Mouse (Mus musculus) hindbrain, embryonic 14.5 days (tissue): ENCODE results near the gene Gm17018. TPM values are rescaled to one million over a fixed set of nuclear protein-coding genes. Genes with fewer than 3 reads are reported as not detected.

Source experiments
- ATAC-seq: fragments of 200-750 bp; cut with Nextera tagmentation; 2 replicates; pipeline ENCODE4 v1.8.0; 2017; ENCODE audit warnings: moderate number of reproducible peaks, mild to moderate bottlenecking, moderate TSS enrichment, moderate library complexity; ENCODE audit not compliant: low FRiP score
- DNase-seq: peaks from one replicate; pipeline ENCODE4 v3.0.0-alpha.2; 2015; ENCODE audit warnings: low spot score
- H3K27ac ChIP-seq: fragments of 300-500 bp; sonication (generic); 2 replicates; pipeline ENCODE4 v1.5.1; 2014; ENCODE audit warnings: mild to moderate bottlenecking, moderate library complexity
- H3K27me3 ChIP-seq: fragments of 300-500 bp; sonication (generic); 2 replicates; pipeline ENCODE4 v1.6.1; 2014; ENCODE audit warnings: mild to moderate bottlenecking, low read length, mixed read lengths; ENCODE audit not compliant: control insufficient read depth, insufficient read depth
- H3K36me3 ChIP-seq: fragments of 300-500 bp; sonication (generic); replicated peaks from 2 replicates; pipeline ENCODE4 v1.6.1; 2014; ENCODE audit not compliant: control insufficient read depth, insufficient read depth
- H3K4me1 ChIP-seq: fragments of 300-500 bp; sonication (generic); replicated peaks from 2 replicates; pipeline ENCODE4 v1.6.1; 2014; ENCODE audit warnings: antibody characterized with exemption, low read length, mixed read lengths; ENCODE audit not compliant: control insufficient read depth, insufficient read depth
- H3K4me2 ChIP-seq: fragments of 300-500 bp; sonication (generic); replicated peaks from 2 replicates; pipeline ENCODE4 v1.6.1; 2014; ENCODE audit warnings: mild to moderate bottlenecking, moderate library complexity
- H3K4me3 ChIP-seq: fragments of 300-500 bp; sonication (generic); replicated peaks from 2 replicates; pipeline ENCODE4 v1.5.1; 2014; ENCODE audit warnings: mild to moderate bottlenecking, low read length
- H3K9ac ChIP-seq: fragments of 300-500 bp; sonication (generic); 2 replicates; pipeline ENCODE4 v1.6.1; 2014
- H3K9me3 ChIP-seq: fragments of 300-500 bp; sonication (generic); 2 replicates; pipeline ENCODE4 v1.6.1; 2016; ENCODE audit warnings: low read length; ENCODE audit not compliant: control insufficient read depth
- WGBS: fragments of 180-500 bp; shearing (Covaris S2); extraction: QIAGEN DNeasy Blood & Tissue Kit; methylation state at CpG from one replicate; pipeline ENCODE4 v1.1.7; 2014; 5-methylcytosine and 5-hydroxymethylcytosine counted together
- polyA plus RNA-seq: library from polyadenylated mRNA; unstranded; fragments of >200 nt; fragmentation: Nextera tagmentation; extraction: Ambion mirVana; gene quantifications from 2 replicates; pipeline ENCODE4 v1.2.1, GENCODE M21; 2014

Gene Gm17018
- 75.5 and 87.4 TPM in 2 replicates for polyA plus RNA-seq

DNA sequence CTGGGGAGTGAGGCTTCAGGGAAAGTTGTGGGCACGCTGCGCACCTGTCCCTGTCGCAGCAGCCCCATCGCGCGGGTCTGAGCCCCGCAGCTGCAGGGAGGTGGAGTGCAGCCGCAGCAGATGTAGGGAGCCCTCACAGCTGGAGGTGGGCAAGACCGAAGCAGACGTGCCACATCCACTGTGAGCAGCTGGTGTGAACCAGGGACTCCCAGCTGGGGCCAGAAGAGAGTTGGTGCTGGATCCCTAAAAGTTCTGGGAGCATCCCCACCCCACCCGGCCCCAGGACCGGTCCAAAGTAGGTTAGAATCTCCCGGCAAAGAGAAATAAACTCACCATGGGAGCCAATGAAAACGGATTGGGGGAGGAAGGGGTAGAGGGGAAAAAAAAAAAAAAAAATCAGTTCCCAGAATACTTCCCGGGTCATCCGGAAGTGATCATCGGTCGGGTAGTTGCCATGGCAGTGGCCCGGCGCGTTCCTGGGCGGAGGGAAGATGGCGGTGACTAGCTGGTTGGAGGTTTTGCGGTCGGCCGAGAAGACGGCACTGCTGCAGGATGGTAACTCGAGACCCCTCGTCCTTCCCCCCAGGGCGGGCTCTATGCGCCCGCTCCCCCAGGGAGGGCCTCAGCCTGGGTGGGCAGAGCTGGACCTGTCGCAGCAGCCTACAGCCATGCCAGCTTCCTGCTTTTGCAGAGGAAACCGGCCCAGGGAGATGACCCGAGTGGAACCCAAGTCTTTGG, at the start of gene Gm17018, which contains the start of gene Poll:
Gene Gm17018 (plus strand): TSS at position 463 of the 738 bp plus-strand sequence.
Gene Poll (minus strand): TSS at position 379 of the 738 bp plus-strand sequence.
- Histone ChIP-seq H3K27me3 (no peaks in the 10 kb centered on the region), H3K4me3 (peak within 1 kb of the TSS; percentile 66), H3K9me3 (no peaks in the 10 kb centered on the region), H3K9ac (peak within 1 kb of the TSS; percentile 89), H3K4me1 (peaks cover 14% of the 10 kb centered on the region), H3K36me3 (0 out of 2 replicates have a peak, but pooled peaks cover 11% of the 10 kb centered on the region), H3K4me2 (peak within 1 kb of the TSS; percentile 99), H3K27ac (peak within 1 kb of the TSS; percentile 80)
- ATAC-seq: peak; percentile 82
- DNase-seq: peak; percentile 83
- WGBS: under 1% methylated on average over 34 of the region's 35 CpGs

DNA sequence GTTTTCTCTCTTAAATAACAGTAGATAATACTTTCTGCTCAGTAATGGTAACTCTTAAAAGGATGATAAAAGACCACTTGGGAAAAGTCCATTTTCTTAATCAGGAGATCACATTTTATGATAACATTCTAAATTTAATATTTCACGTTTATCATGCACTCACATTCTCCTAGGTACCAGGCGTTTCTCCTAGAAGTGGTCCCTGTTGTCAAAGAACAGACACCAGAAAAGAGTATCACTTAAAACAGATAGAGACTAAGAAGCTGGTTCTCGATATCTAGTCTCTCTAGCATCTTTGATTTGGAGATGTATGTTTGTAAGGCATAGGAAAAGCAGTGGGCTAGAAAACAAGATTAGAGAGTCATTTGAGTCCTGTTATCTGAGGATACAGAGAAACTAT, 49.7 kb upstream of the Gm17018 start:
- ATAC-seq (no peak), DNase-seq (no peak)
- H3K4me3 ChIP-seq: no peak overlapping the region
- 0 out of 2 replicates have a peak, but pooled peaks cover 10% of the 10 kb centered on the region for H3K4me1 ChIP-seq
- H3K36me3 ChIP-seq: peaks cover 36% of the 10 kb centered on the region
- H3K9ac ChIP-seq: no peak overlapping the region
- 84% methylated on average over 3 of the region's 3 CpGs for WGBS
- H3K9me3 ChIP-seq: no peaks in the 10 kb centered on the region
- no peaks in the 10 kb centered on the region for H3K27me3 ChIP-seq
- no peak overlapping the region for H3K27ac ChIP-seq
- no peak overlapping the region for H3K4me2 ChIP-seq

DNA sequence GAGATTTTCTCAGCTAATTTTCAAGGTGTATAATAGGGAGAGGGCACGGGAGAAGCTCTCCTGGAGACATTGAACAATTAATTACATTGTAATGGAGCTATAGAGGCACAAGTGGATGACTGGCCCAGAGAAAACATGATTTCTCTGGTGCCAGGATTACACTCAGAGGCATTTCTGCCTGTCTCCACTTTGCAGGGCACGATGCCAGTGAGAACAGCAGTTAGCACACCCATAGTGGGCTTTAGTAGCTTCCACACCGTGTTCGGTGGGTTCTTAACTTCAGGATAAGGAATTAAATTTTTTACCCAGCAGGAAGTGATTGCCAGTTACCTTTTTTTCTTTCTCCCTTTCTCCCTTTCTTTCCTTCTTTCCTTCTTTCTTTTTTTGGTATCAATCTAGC, 49.0 kb upstream of the Gm17018 start:
- Histone ChIP-seq H3K36me3 (peaks cover 43% of the 10 kb centered on the region), H3K27ac (no peak overlapping the region), H3K4me1 (0 out of 2 replicates have a peak, but pooled peaks cover 10% of the 10 kb centered on the region), H3K9ac (no peak overlapping the region), H3K4me3 (no peak overlapping the region), H3K27me3 (no peaks in the 10 kb centered on the region), H3K9me3 (no peaks in the 10 kb centered on the region), H3K4me2 (no peak overlapping the region)
- no peak for ATAC-seq
- no peak for DNase-seq
- WGBS: 60% methylated on average over 4 of the region's 4 CpGs

DNA sequence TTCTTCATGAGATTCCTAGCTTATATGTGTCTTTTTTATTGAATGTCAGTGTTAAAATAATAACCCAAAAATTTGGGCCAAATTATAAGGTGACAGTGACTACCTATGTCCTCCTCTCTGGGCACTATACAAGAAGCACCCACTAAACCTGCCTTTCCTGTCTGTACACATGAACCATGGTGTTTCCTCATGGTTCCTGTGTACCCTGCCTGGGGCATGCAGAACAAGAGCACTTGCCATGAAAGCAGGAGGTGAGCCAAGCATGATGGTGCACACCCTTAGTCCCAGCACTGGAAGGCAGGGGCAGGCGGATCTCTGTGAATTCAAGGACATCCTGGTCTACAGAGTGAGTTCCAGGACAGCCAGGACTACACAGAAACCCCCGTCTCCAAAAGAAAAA, 45.1 kb upstream of the Gm17018 start:
- no peaks in the 10 kb centered on the region for H3K27me3 ChIP-seq
- no peak for ATAC-seq
- 86% methylated on average over 2 of the region's 2 CpGs for WGBS
- H3K9ac ChIP-seq: no peak overlapping the region
- H3K4me2 ChIP-seq: no peak overlapping the region
- peaks cover 71% of the 10 kb centered on the region for H3K36me3 ChIP-seq
- DNase-seq: no peak
- 0 out of 2 replicates have a peak, but pooled peaks cover 10% of the 10 kb centered on the region for H3K4me1 ChIP-seq
- no peak overlapping the region for H3K27ac ChIP-seq
- H3K9me3 ChIP-seq: no peaks in the 10 kb centered on the region
- H3K4me3 ChIP-seq: no peak overlapping the region

DNA sequence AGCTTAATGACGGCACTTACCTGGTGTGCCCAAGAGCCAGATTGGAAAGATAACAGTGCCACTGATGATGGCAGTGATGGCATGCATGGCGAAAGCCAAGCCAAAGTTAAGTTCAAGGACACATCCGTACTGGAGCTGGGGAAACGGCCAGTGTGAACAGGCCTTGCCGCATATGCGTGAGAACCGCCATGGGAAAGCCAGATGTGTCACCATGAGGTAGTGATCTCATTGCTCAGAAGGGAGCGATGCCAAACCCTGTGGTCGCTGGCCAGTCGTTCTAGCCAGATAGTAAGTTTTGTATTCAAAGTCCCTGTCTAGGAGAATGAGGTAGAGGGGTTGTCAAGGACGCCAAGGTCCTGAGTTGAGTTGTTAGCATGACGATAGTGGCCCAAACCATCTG, 44.2 kb upstream of the Gm17018 start:
- 96% methylated on average over 12 of the region's 12 CpGs for WGBS
- DNase-seq (no peak), ATAC-seq (no peak)
- Histone ChIP-seq H3K36me3 (peaks cover 80% of the 10 kb centered on the region), H3K4me3 (no peak overlapping the region), H3K27me3 (no peaks in the 10 kb centered on the region), H3K4me2 (no peak overlapping the region), H3K9me3 (no peaks in the 10 kb centered on the region), H3K9ac (no peak overlapping the region), H3K27ac (no peak overlapping the region), H3K4me1 (0 out of 2 replicates have a peak, but pooled peaks cover 4% of the 10 kb centered on the region)

DNA sequence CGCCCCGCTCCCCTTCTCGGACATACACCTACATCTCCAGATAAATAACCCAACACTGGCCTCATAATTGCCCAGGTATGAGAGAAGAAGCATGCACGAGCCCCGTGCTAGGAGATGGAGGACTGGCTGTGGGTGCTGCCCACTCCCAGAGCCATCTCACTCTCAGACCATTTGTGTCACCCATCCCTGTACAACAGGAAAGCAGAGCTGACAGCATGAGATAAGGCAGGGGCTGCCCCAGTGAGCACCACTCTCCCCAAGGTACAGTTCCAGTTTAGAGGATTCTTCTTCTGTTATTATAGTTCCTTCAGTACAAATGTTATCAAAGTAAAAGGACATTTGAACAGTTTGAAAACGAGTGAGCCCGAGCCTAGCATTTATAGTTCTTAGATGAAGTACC, 33.0 kb upstream of the Gm17018 start:
- DNase-seq (no peak), ATAC-seq (no peak)
- no peaks in the 10 kb centered on the region for H3K4me1 ChIP-seq
- no peak overlapping the region for H3K9ac ChIP-seq
- WGBS: 96% methylated on average over 7 of the region's 7 CpGs
- H3K36me3 ChIP-seq: peaks cover 61% of the 10 kb centered on the region
- H3K27ac ChIP-seq: no peak overlapping the region
- H3K4me3 ChIP-seq: no peak overlapping the region
- no peaks in the 10 kb centered on the region for H3K9me3 ChIP-seq
- H3K4me2 ChIP-seq: no peak overlapping the region
- H3K27me3 ChIP-seq: no peaks in the 10 kb centered on the region

DNA sequence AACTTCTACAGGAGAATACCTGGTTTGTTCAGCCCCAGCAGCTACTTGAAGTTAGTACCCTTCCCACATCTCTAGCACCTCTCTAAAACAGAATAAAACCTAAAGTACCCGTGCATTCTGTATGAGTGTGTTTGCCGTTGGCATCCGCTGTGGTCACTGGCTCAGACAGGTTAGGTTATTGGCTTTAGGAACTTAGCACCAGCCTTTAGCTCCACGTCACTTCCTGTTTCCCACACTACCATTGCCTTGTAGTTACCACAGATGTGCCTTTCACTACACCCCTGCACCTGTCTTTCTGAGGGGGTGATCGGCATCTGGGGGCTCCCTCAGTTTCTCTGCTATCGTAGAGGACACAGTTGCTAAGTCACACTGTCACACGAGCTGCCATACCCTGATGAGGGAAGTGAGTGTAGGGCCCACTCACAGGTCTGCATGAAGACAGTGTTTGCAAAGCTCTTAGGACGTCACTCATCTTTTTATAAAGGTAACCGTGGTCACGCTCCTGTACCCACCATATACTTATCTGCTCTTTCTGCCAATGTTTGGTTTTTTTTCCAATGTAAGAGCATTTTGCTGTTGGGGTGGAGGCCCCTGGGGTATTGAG, 32.4 kb upstream of the Gm17018 start:
- Histone ChIP-seq H3K36me3 (peaks cover 55% of the 10 kb centered on the region), H3K9me3 (no peaks in the 10 kb centered on the region), H3K4me1 (no peaks in the 10 kb centered on the region), H3K27ac (no peak overlapping the region), H3K4me2 (no peak overlapping the region), H3K9ac (no peak overlapping the region), H3K4me3 (no peak overlapping the region), H3K27me3 (no peaks in the 10 kb centered on the region)
- WGBS: 95% methylated on average over 10 of the region's 10 CpGs
- DNase-seq: no peak
- ATAC-seq: no peak

DNA sequence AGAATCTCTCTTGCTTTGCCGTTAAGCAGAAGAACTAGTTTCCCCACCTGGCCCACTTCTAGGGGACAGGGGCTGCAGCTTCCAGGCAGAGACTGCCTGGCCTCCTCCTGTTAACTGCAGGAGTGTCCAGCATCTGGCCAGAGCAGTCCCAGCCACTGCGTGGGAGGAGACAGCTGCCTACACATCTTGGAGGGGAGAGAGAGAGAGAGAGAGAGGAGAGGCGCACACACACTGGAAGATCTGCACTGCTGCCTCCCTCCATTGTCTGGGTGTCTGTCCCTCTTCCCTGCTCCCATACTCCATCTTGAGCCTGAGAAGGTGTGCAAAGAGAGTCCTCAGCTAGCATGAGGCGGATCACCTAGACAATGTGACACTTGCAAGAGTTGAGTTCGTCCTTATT, 31.1 kb upstream of the Gm17018 start:
- H3K4me3 ChIP-seq: no peak overlapping the region
- H3K36me3 ChIP-seq: peaks cover 45% of the 10 kb centered on the region
- 82% methylated on average over 5 of the region's 5 CpGs for WGBS
- H3K9ac ChIP-seq: no peak overlapping the region
- H3K9me3 ChIP-seq: no peaks in the 10 kb centered on the region
- no peak overlapping the region for H3K4me2 ChIP-seq
- DNase-seq: no peak
- no peaks in the 10 kb centered on the region for H3K27me3 ChIP-seq
- ATAC-seq: no peak
- no peak overlapping the region for H3K27ac ChIP-seq
- no peaks in the 10 kb centered on the region for H3K4me1 ChIP-seq

DNA sequence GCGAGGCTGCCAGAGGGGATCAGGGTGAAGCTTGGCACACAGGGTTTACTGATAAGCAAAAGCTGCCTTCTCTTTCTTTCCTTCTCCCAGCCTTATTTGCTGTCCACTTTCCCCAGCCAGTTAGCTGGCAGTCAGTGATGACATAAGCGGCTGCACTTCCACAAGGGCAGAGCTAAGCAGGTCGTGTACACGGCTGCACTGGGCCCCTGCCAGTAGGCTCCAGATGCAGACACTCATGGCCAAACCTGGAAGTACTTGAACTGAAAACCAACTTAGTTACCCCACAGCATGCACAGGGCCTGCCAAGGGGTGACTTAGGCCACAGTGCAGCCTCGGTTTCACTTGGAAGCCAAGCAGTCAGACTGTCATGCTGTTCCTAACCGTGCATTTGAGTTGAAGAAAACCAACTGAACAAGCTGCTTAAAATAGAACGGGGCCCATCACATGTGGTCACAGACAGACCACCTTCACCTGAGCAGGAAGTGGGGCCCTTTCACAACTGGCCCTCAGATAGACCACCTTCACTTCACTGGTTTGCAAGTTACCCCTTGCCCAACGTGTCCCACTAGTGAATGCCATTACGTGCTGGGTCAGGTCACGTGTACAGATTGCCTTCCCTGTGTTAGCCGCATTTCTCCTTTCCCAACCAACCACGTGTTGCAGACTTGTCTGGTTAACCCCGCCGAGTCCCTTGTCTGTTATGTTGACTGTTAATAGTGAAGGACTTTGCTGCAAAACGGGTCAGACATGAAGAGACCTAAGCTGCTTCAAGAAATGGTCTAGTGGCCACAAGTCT, 30.0 kb upstream of the Gm17018 start:
- Histone ChIP-seq H3K9ac (no peak overlapping the region), H3K4me2 (no peak overlapping the region), H3K27ac (no peak overlapping the region), H3K9me3 (no peaks in the 10 kb centered on the region), H3K27me3 (no peaks in the 10 kb centered on the region), H3K4me1 (peaks cover 4% of the 10 kb centered on the region; the same call in 1 of the 2 replicates), H3K36me3 (peaks cover 45% of the 10 kb centered on the region), H3K4me3 (no peak overlapping the region)
- WGBS: 85% methylated on average over 15 of the region's 15 CpGs
- ATAC-seq (no peak), DNase-seq (no peak)
